Mouse (Mus musculus) c-Kit-positive CD71-negative TER-119-negative erythroid progenitor cells, embryonic 14.5 days (primary cell): ENCODE results near the gene Akt1s1.
A peak's percentile ranks its signal among the peaks of the same experiment; 100 is the strongest.

ENCODE experiments used
- DNase-seq: peaks from one replicate; pipeline ENCODE4 v3.0.0-alpha.2; 2013; ENCODE audit warnings: low read depth

Akt1s1 gene

GRCm38 (mm10) chr7:44853596-44854355, 5.0 kb downstream of the Akt1s1 start:
- DNase-seq: no peak

- DNase-seq: no peak
These were observed 5.7 kb downstream of the Akt1s1 start for GRCm38 (mm10) chr7:44854356-44855031.

GRCm38 (mm10) chr7:44855036-44855435, 6.2 kb downstream of the Akt1s1 start:
- DNase-seq: no peak

- DNase-seq: no peak
These were observed 7.6 kb downstream of the Akt1s1 start for GRCm38 (mm10) chr7:44856265-44856916.

- peak; percentile 87 for DNase-seq
These were observed 8.3 kb downstream of the Akt1s1 start, which contains the start of gene Pnkp for GRCm38 (mm10) chr7:44857042-44857552. Gene Pnkp, plus strand, starts transcription at chr7:44857139.

GRCm38 (mm10) chr7:44857905-44858304, 9.1 kb downstream of the Akt1s1 start:
- DNase-seq: no peak

- no peak for DNase-seq
These were observed 11.1 kb downstream of the Akt1s1 start for GRCm38 (mm10) chr7:44859896-44860295.

- DNase-seq: no peak
These were observed 12.0 kb downstream of the Akt1s1 start for GRCm38 (mm10) chr7:44860576-44861428.

GRCm38 (mm10) chr7:44861429-44861816, 12.6 kb downstream of the Akt1s1 start:
- DNase-seq: no peak

- no peak for DNase-seq
These were observed 13.6 kb downstream of the Akt1s1 start for GRCm38 (mm10) chr7:44862434-44862833.

GRCm38 (mm10) chr7:44863210-44863609, 14.4 kb downstream of the Akt1s1 start:
- DNase-seq: no peak

- no peak for DNase-seq
These were observed 15.2 kb downstream of the Akt1s1 start for GRCm38 (mm10) chr7:44863982-44864494.

- DNase-seq: no peak
These were observed 16.1 kb downstream of the Akt1s1 start for GRCm38 (mm10) chr7:44864595-44865542.

- DNase-seq: no peak
These were observed 17.7 kb downstream of the Akt1s1 start for GRCm38 (mm10) chr7:44866276-44867009.

GRCm38 (mm10) chr7:44867010-44867702, 18.4 kb downstream of the Akt1s1 start:
- DNase-seq: no peak

- DNase-seq: no peak
These were observed 19.0 kb downstream of the Akt1s1 start for GRCm38 (mm10) chr7:44867802-44868201.

- no peak for DNase-seq
These were observed 19.7 kb downstream of the Akt1s1 start for GRCm38 (mm10) chr7:44868465-44868864.

GRCm38 (mm10) chr7:44868919-44869696, 20.3 kb downstream of the Akt1s1 start:
- no peak for DNase-seq
